ENCODE assay signal across 8 mouse cellular contexts in genomic region chr2:5950766-5951595, GRCm38 (mm10). TPM values are rescaled to one million over a fixed set of nuclear protein-coding genes. Genes with fewer than 3 reads are reported as not detected.
DNase-seq lines count a peak whose midpoint lies in the region; ATAC-seq and TF ChIP-seq lines count a peak whose summit lies in the region.

TSS of gene Upf2 (plus strand) at chr2:5951469.

- H3K4me2 ChIP-seq in lung, postnatal 0 days (replicated peaks; ENCODE audit: low read depth, low read length) = peak within 1 kb of the TSS; percentile 96

- peak within 1 kb of the TSS; percentile 96 for H3K9ac ChIP-seq in lung, postnatal 0 days (replicated peaks; ENCODE audit: low read depth)

- ATAC-seq in frontal cortex, adult (ENCODE audit: low TSS enrichment) = peak; percentile 94
- peak; percentile 96 for ATAC-seq in lung, postnatal 0 days

- TF ChIP-seq CTCF in lung, postnatal 0 days (IDR thresholded peaks at IDR 0.05) = peak; percentile 16; the same call in 1 of the 2 replicates

- H3K9me3 ChIP-seq in hindbrain, embryonic 10.5 days = no peaks in the 10 kb centered on the region
- no peaks in the 10 kb centered on the region for H3K9me3 ChIP-seq in lung, postnatal 0 days (ENCODE audit: low read length)

- DNase-seq in MN1 (ENCODE audit: low spot score) = peak; percentile 91
- peak; percentile 97 for DNase-seq in cerebellum, adult 9-10 months
- DNase-seq in hindbrain, embryonic 10.5 days (ENCODE audit: low spot score) = peak; percentile 93
- peak; percentile 97 for DNase-seq in layer of hippocampus, adult 9-11 months
- peak; percentile 99 for DNase-seq in lung, postnatal 0 days (ENCODE audit: low spot score)
- DNase-seq in ovary, postnatal 14 days (ENCODE audit: low spot score) = peak; percentile 88
- peak; percentile 97 for DNase-seq in thymus, postnatal 14 days

- peak within 1 kb of the TSS; percentile 97 for H3K27ac ChIP-seq in hindbrain, embryonic 10.5 days
- peak within 1 kb of the TSS; percentile 93 for H3K27ac ChIP-seq in lung, postnatal 0 days (ENCODE audit: low read length)

- H3K4me1 ChIP-seq in hindbrain, embryonic 10.5 days (replicated peaks) = peaks cover 12% of the 10 kb centered on the region
- H3K4me1 ChIP-seq in lung, postnatal 0 days (ENCODE audit: insufficient read depth, low read depth, low read length) = peaks cover 7% of the 10 kb centered on the region

- WGBS in hindbrain, embryonic 10.5 days = under 1% methylated on average over 54 of the region's 54 CpGs
- under 1% methylated on average over 41 of the region's 54 CpGs for WGBS in lung, postnatal 0 days

- H3K27me3 ChIP-seq in hindbrain, embryonic 10.5 days (ENCODE audit: insufficient read depth, poor library complexity, severe bottlenecking) = no peaks in the 10 kb centered on the region
- no peaks in the 10 kb centered on the region for H3K27me3 ChIP-seq in lung, postnatal 0 days (replicated peaks; ENCODE audit: insufficient read depth, low read length)

- no peaks in the 10 kb centered on the region for H3K36me3 ChIP-seq in hindbrain, embryonic 10.5 days
- H3K36me3 ChIP-seq in lung, postnatal 0 days (ENCODE audit: insufficient read depth, low read length) = no peaks in the 10 kb centered on the region

- peak; percentile 96 for TF ChIP-seq EP300 in lung, postnatal 0 days (IDR thresholded peaks at IDR 0.05)

- H3K4me3 ChIP-seq in hindbrain, embryonic 10.5 days = peak within 1 kb of the TSS; percentile 99
- H3K4me3 ChIP-seq in lung, postnatal 0 days (ENCODE audit: low read depth, low read length) = peak within 1 kb of the TSS; percentile 92

RNA-seq across cellular contexts. Expression of gene Upf2, which starts in this region (rescaled TPM):
- polyA plus RNA-seq in hindbrain, embryonic 10.5 days (2016; fragmentation: Nextera tagmentation; extraction: Ambion mirVana) = 6.9 and 9.0 TPM in 2 replicates
- polyA plus RNA-seq in lung, postnatal 0 days (2015; fragmentation: Nextera tagmentation; extraction: Ambion mirVana) = 5.8 and 7.1 TPM in 2 replicates

Comparison
In these comparisons a context has a peak if more than half of its experiments do, and no peak if none do; other contexts are left out.
1. Peak in every context shown above with its lines: DNase-seq, ATAC-seq, H3K4me3 ChIP-seq and H3K27ac ChIP-seq.